In the genomic region with DNA sequence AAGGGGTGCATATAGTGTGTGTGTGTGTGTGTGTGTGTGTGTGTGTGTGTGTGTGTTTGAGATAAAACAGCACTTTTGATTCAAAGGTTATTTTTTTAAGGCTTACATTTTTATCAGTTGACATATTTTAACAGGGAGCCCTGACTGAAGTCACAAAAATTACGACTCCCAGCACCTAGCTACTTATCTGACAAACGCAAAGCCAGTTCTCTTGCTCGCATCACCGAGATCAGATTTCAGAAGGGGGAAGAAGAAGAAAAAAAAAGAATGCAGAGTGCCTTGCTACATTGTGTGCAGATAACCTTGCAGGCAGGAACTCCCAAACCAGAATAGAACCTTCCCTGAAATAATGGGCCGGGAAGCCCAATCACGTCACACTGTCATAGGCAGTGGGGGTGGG, we compare ENCODE assay signal across 14 mouse cellular contexts.
DNase-seq lines count a peak whose midpoint lies in the region; ATAC-seq and TF ChIP-seq lines count a peak whose summit lies in the region.
"Had no signal": no experiment of that assay in that cellular context is flagged by ENCODE, and none has a peak within 500 bp of the region (broad histone marks: within the 10 kb centered on the region; RNA-seq: fewer than 3 reads in every experiment).

No protein-coding gene starts in this region.

- no peak overlapping the region for H3K9ac ChIP-seq in hindbrain, postnatal 0 days (replicated peaks; ENCODE audit: low read length)
- no peak overlapping the region for H3K9ac ChIP-seq in midbrain, embryonic 16.5 days (ENCODE audit: low read depth, low read length)
- H3K9ac ChIP-seq in liver, embryonic 14.5 days (replicated peaks): no peak overlapping the region
- H3K9ac ChIP-seq: forebrain, postnatal 0 days; limb, embryonic 13.5 days had no signal

- no peak for TF ChIP-seq EP300 in liver, embryonic 14.5 days (IDR thresholded peaks at IDR 0.05; ENCODE audit: low read depth)

- H3K4me3 ChIP-seq in hindbrain, embryonic 10.5 days: no peak overlapping the region; the same call in 1 of the 2 replicates
- H3K4me3 ChIP-seq in hindbrain, postnatal 0 days (ENCODE audit: low read length): no peak overlapping the region
- H3K4me3 ChIP-seq in midbrain, embryonic 10.5 days: no peak overlapping the region
- H3K4me3 ChIP-seq in midbrain, embryonic 16.5 days (ENCODE audit: low read depth, low read length): no peak overlapping the region
- H3K4me3 ChIP-seq in liver, embryonic 14.5 days (ENCODE audit: insufficient read depth in 1 of 2, low read depth in 2 of 2, low read length in 2 of 2): no peak overlapping the region
- H3K4me3 ChIP-seq: limb, embryonic 13.5 days had no signal

- peaks cover 59% of the 10 kb centered on the region for H3K27me3 ChIP-seq in hindbrain, embryonic 10.5 days (ENCODE audit: insufficient read depth, poor library complexity, severe bottlenecking)
- H3K27me3 ChIP-seq in hindbrain, postnatal 0 days (ENCODE audit: insufficient read depth, low read length): peaks cover 4% of the 10 kb centered on the region; the same call in 1 of the 2 replicates
- H3K27me3 ChIP-seq in midbrain, embryonic 10.5 days (ENCODE audit: low read depth, poor library complexity, severe bottlenecking): peaks cover 87% of the 10 kb centered on the region
- H3K27me3 ChIP-seq in midbrain, embryonic 16.5 days (ENCODE audit: control insufficient read depth, insufficient read depth, low read depth, low read length): peaks cover 3% of the 10 kb centered on the region; the same call in 1 of the 2 replicates
- H3K27me3 ChIP-seq in liver, embryonic 14.5 days (ENCODE audit: control insufficient read depth, insufficient read depth, low read length): no peaks in the 10 kb centered on the region

- H3K4me1 ChIP-seq in hindbrain, embryonic 10.5 days (replicated peaks): peaks cover 39% of the 10 kb centered on the region
- no peaks in the 10 kb centered on the region for H3K4me1 ChIP-seq in hindbrain, postnatal 0 days (ENCODE audit: insufficient read depth, low read length)
- peaks cover 30% of the 10 kb centered on the region for H3K4me1 ChIP-seq in midbrain, embryonic 10.5 days
- H3K4me1 ChIP-seq in midbrain, embryonic 16.5 days (ENCODE audit: control insufficient read depth, insufficient read depth, low read length): peaks cover 18% of the 10 kb centered on the region
- peaks cover 3 to 11% of the 10 kb centered on the region in 2 experiments; a peak in 3 of 4 replicates for H3K4me1 ChIP-seq in liver, embryonic 14.5 days (replicated peaks; ENCODE audit: control insufficient read depth in 2 of 2, insufficient read depth in 2 of 2, low read length in 1 of 2)

- H3K36me3 ChIP-seq in hindbrain, embryonic 10.5 days: no peaks in the 10 kb centered on the region
- H3K36me3 ChIP-seq in hindbrain, postnatal 0 days (ENCODE audit: insufficient read depth, low read length): no peaks in the 10 kb centered on the region
- H3K36me3 ChIP-seq in midbrain, embryonic 10.5 days: no peaks in the 10 kb centered on the region
- no peaks in the 10 kb centered on the region for H3K36me3 ChIP-seq in midbrain, embryonic 16.5 days (ENCODE audit: control insufficient read depth, insufficient read depth, low read length)
- H3K36me3 ChIP-seq in liver, embryonic 14.5 days (replicated peaks; ENCODE audit: control insufficient read depth, insufficient read depth, low read depth): no peaks in the 10 kb centered on the region
- H3K36me3 ChIP-seq: limb, embryonic 13.5 days had no signal

- no peak for TF ChIP-seq CTCF in hindbrain, postnatal 0 days (IDR thresholded peaks at IDR 0.05; ENCODE audit: low read depth)
- TF ChIP-seq CTCF in liver, embryonic 14.5 days (IDR thresholded peaks at IDR 0.05; ENCODE audit: low read depth): no peak

- no peaks in the 10 kb centered on the region for H3K9me3 ChIP-seq in hindbrain, embryonic 10.5 days
- no peaks in the 10 kb centered on the region for H3K9me3 ChIP-seq in hindbrain, postnatal 0 days (ENCODE audit: low read length)
- no peaks in the 10 kb centered on the region for H3K9me3 ChIP-seq in midbrain, embryonic 10.5 days (replicated peaks)
- no peaks in the 10 kb centered on the region for H3K9me3 ChIP-seq in midbrain, embryonic 16.5 days (replicated peaks; ENCODE audit: control insufficient read depth, low read length, poor library complexity, severe bottlenecking)
- H3K9me3 ChIP-seq in liver, embryonic 14.5 days (ENCODE audit: control insufficient read depth, low read length): no peaks in the 10 kb centered on the region
- H3K9me3 ChIP-seq: limb, embryonic 13.5 days had no signal

- peak overlapping the region; percentile 79 for H3K27ac ChIP-seq in hindbrain, embryonic 10.5 days
- H3K27ac ChIP-seq in hindbrain, postnatal 0 days: no peak overlapping the region
- H3K27ac ChIP-seq in midbrain, embryonic 10.5 days (replicated peaks): peak overlapping the region; percentile 61; the same call in 1 of the 2 replicates
- no peak overlapping the region for H3K27ac ChIP-seq in midbrain, embryonic 16.5 days (ENCODE audit: low read length)
- no peak overlapping the region for H3K27ac ChIP-seq in liver, embryonic 14.5 days
- H3K27ac ChIP-seq: limb, embryonic 13.5 days had no signal

- H3K4me2 ChIP-seq in hindbrain, postnatal 0 days (ENCODE audit: low read depth, low read length): no peak overlapping the region
- no peak overlapping the region for H3K4me2 ChIP-seq in midbrain, embryonic 16.5 days (ENCODE audit: low read length)
- no peak overlapping the region for H3K4me2 ChIP-seq in liver, embryonic 14.5 days (ENCODE audit: low read depth)
- H3K4me2 ChIP-seq: limb, embryonic 13.5 days had no signal

- ATAC-seq in hindbrain, postnatal 0 days: no peak
- no peak for ATAC-seq in midbrain, embryonic 16.5 days
- ATAC-seq in liver, embryonic 14.5 days (ENCODE audit: insufficient read depth): peak; percentile 40; the same call in 1 of the 2 replicates

- DNase-seq in embryo, embryonic 10 days (ENCODE audit: low spot score): peak; percentile 23
- DNase-seq in embryo, embryonic 10.5 days (ENCODE audit: low spot score): no peak
- DNase-seq in hindbrain, embryonic 10.5 days (ENCODE audit: low spot score): no peak
- no peak for DNase-seq in hindbrain, postnatal 0 days (ENCODE audit: low spot score)
- no peak for DNase-seq in midbrain, embryonic 10.5 days (ENCODE audit: low spot score)
- no peak for DNase-seq in liver, embryonic 14.5 days (ENCODE audit: low read depth in 3 of 3, low spot score in 3 of 3)
- DNase-seq in spleen, adult 12 weeks (ENCODE audit: low spot score): no peak
- DNase-seq: adrenal gland, adult 8-10 months; cerebellum, adult 8-10 months; forebrain, postnatal 0 days; lung, adult 2 months; thymus, postnatal 14 days had no signal

- 11% methylated on average over 6 of the region's 6 CpGs for WGBS in hindbrain, embryonic 10.5 days
- 30% methylated on average over 6 of the region's 6 CpGs for whole genome bisulfite sequencing in hindbrain, postnatal 0 days
- 23% methylated on average over 6 of the region's 6 CpGs for WGBS in midbrain, embryonic 10.5 days
- WGBS in midbrain, embryonic 16.5 days: 22% methylated on average over 6 of the region's 6 CpGs
- WGBS in liver, embryonic 14.5 days (ENCODE audit: insufficient replicate concordance): 7% methylated on average over 6 of the region's 6 CpGs

Comparison
In these comparisons a context has a peak if more than half of its experiments do, and no peak if none do; other contexts are left out.
1. H3K27ac ChIP-seq: peak in hindbrain, embryonic 10.5 days (single experiment) and midbrain, embryonic 10.5 days (single experiment); none in hindbrain, postnatal 0 days (single experiment), midbrain, embryonic 16.5 days (single experiment) and liver, embryonic 14.5 days (single experiment).